Mouse (Mus musculus) liver, postnatal 0 days (tissue): ENCODE results near the gene Ice1.

Experiments used
- CTCF ChIP-seq: sonication (generic); IDR thresholded peaks from 2 replicates; pipeline ENCODE4 v1.5.1; 2016; ENCODE audit warnings: antibody characterized with exemption, low read depth
- EP300 ChIP-seq: IDR thresholded peaks from 2 replicates; pipeline ENCODE4 v1.6.1; 2016; ENCODE audit warnings: antibody characterized with exemption, low read depth, mild to moderate bottlenecking

GRCm38 (mm10) chr13:70574216-70574615 lies 63.2 kb downstream of the Ice1 start:
- TF ChIP-seq CTCF = no peak
- TF ChIP-seq EP300 = no peak
